Mouse (Mus musculus) layer of hippocampus, adult 9-11 months (tissue): ENCODE results near the gene Gstm5.
A peak's percentile ranks its signal among the peaks of the same experiment; 100 is the strongest.
"Not testable (repeated sequence)": the region's sequence is repeated elsewhere in the genome, so short reads cannot be mapped to it uniquely, and the experiment has no call there.

Experiments
- DNase-seq: peaks from one replicate; pipeline ENCODE4 v3.0.0; 2022

Gstm5 gene

GRCm38 (mm10) chr3:107873335-107874251 lies 22.0 kb upstream of the Gstm5 start:
- no peak for DNase-seq

- no peak for DNase-seq
These were observed 20.4 kb upstream of the Gstm5 start for GRCm38 (mm10) chr3:107875231-107875630.

GRCm38 (mm10) chr3:107877005-107877404 lies 18.6 kb upstream of the Gstm5 start, which contains the start of gene Eps8l3:
Gene Eps8l3 (plus strand): TSS chr3:107877229.
- DNase-seq = no peak

- DNase-seq = no peak
These were observed 17.6 kb upstream of the Gstm5 start for GRCm38 (mm10) chr3:107877747-107878736.

- peak; percentile 92 for DNase-seq
These were observed 7.7 kb upstream of the Gstm5 start for GRCm38 (mm10) chr3:107887674-107888495.

GRCm38 (mm10) chr3:107889236-107889635 lies 6.4 kb upstream of the Gstm5 start:
- not testable (repeated sequence) for DNase-seq

- no peak for DNase-seq
These were observed 364 bp upstream of the Gstm5 start for GRCm38 (mm10) chr3:107895194-107895719.

- no peak for DNase-seq
These were observed 3.1 kb downstream of the Gstm5 start for GRCm38 (mm10) chr3:107898691-107899090.

GRCm38 (mm10) chr3:107900955-107901673 lies 5.5 kb downstream of the Gstm5 start:
- no peak for DNase-seq

- DNase-seq = no peak
These were observed 10.3 kb downstream of the Gstm5 start for GRCm38 (mm10) chr3:107905942-107906341.

- no peak for DNase-seq
These were observed 21.1 kb downstream of the Gstm5 start for GRCm38 (mm10) chr3:107916674-107917073.

GRCm38 (mm10) chr3:107917097-107917496 lies 21.5 kb downstream of the Gstm5 start:
- no peak for DNase-seq

GRCm38 (mm10) chr3:107917783-107918408 lies 22.3 kb downstream of the Gstm5 start:
- DNase-seq = peak; percentile 61

GRCm38 (mm10) chr3:107920348-107920747 lies 24.7 kb downstream of the Gstm5 start:
- no peak for DNase-seq

GRCm38 (mm10) chr3:107925335-107925734 lies 29.7 kb downstream of the Gstm5 start:
- DNase-seq = no peak

- DNase-seq = no peak
These were observed 32.2 kb downstream of the Gstm5 start for GRCm38 (mm10) chr3:107927841-107928240.

GRCm38 (mm10) chr3:107928691-107929090 lies 33.1 kb downstream of the Gstm5 start:
- no peak for DNase-seq

- no peak for DNase-seq
These were observed 33.6 kb downstream of the Gstm5 start for GRCm38 (mm10) chr3:107929243-107929642.

GRCm38 (mm10) chr3:107929731-107930130 lies 34.1 kb downstream of the Gstm5 start:
- no peak for DNase-seq

- no peak for DNase-seq
These were observed 35.5 kb downstream of the Gstm5 start for GRCm38 (mm10) chr3:107931134-107931533.

- peak; percentile 99 for DNase-seq
These were observed 36.0 kb downstream of the Gstm5 start, which contains the start of gene Gstm7 for GRCm38 (mm10) chr3:107931670-107932069. Gene Gstm7 (minus strand): TSS chr3:107931817.
